ENCODE assay signal across 26 mouse cellular contexts in genomic region chr7:117652637-117653036, GRCm38 (mm10).
DNase-seq lines count a peak whose midpoint lies in the region; ATAC-seq lines count a peak whose summit lies in the region.
"Had no signal": no experiment of that assay in that cellular context is flagged by ENCODE, and none has a peak within 500 bp of the region (broad histone marks: within the 10 kb centered on the region; RNA-seq: fewer than 3 reads in every experiment).

No protein-coding gene starts in this region.

- no peaks in the 10 kb centered on the region for H3K9me3 ChIP-seq in forebrain, embryonic 11.5 days (ENCODE audit: control insufficient read depth, low read length)
- H3K9me3 ChIP-seq in forebrain, embryonic 13.5 days (replicated peaks): no peaks in the 10 kb centered on the region
- no peaks in the 10 kb centered on the region for H3K9me3 ChIP-seq in neural tube, embryonic 11.5 days (ENCODE audit: control insufficient read depth, low read length)
- H3K9me3 ChIP-seq: embryonic facial prominence, embryonic 10.5 days; embryonic facial prominence, embryonic 12.5 days; forebrain, embryonic 12.5 days; forebrain, embryonic 15.5 days had no signal

- peaks cover 3% of the 10 kb centered on the region; the same call in 1 of the 2 replicates for H3K36me3 ChIP-seq in forebrain, embryonic 11.5 days (ENCODE audit: control insufficient read depth, insufficient read depth, low read length)
- peaks cover 29% of the 10 kb centered on the region for H3K36me3 ChIP-seq in forebrain, embryonic 13.5 days (ENCODE audit: poor library complexity, severe bottlenecking)
- no peaks in the 10 kb centered on the region for H3K36me3 ChIP-seq in neural tube, embryonic 11.5 days (ENCODE audit: control insufficient read depth, insufficient read depth, low read length)
- H3K36me3 ChIP-seq: embryonic facial prominence, embryonic 12.5 days; forebrain, embryonic 15.5 days; G1E had no signal

- peak; percentile 9 for DNase-seq in embryo, embryonic 10 days (ENCODE audit: low spot score)
- no peak for DNase-seq in embryo, embryonic 9.5 days (ENCODE audit: extremely low spot score)
- peak; percentile 18 for DNase-seq in forebrain, embryonic 11.5 days (ENCODE audit: low spot score)
- DNase-seq in neural tube, embryonic 11.5 days (ENCODE audit: low spot score): peak; percentile 10
- DNase-seq in neural tube, embryonic 10.5 days (ENCODE audit: extremely low spot score, low spot score): no peak
- peak; percentile 31 for DNase-seq in mesoderm, embryonic 11.5 days (ENCODE audit: low read depth, low spot score)
- DNase-seq: adrenal gland, adult 8-10 months; adrenal gland, postnatal 14 days; adrenal gland, postnatal 36 days; B cell, adult 2 months; cerebellum, adult 11-12 months; cerebellum, adult 2 months; cerebellum, adult 9-10 months; cerebellum, postnatal 10 days; cerebellum, postnatal 25 days; forebrain, postnatal 0 days had no signal

- no peaks in the 10 kb centered on the region for H3K27me3 ChIP-seq in forebrain, embryonic 11.5 days (ENCODE audit: control insufficient read depth, insufficient read depth, low read length)
- H3K27me3 ChIP-seq in forebrain, embryonic 13.5 days: no peaks in the 10 kb centered on the region
- H3K27me3 ChIP-seq in neural tube, embryonic 11.5 days (ENCODE audit: control insufficient read depth, insufficient read depth, low read length): no peaks in the 10 kb centered on the region; the same call in 1 of the 2 replicates
- H3K27me3 ChIP-seq: CH12.LX; embryonic facial prominence, embryonic 12.5 days; forebrain, embryonic 12.5 days; forebrain, embryonic 15.5 days; Patski had no signal

- no peak overlapping the region for H3K4me2 ChIP-seq in forebrain, embryonic 11.5 days (ENCODE audit: low read depth, low read length, severe bottlenecking)
- H3K4me2 ChIP-seq in forebrain, embryonic 13.5 days: no peak overlapping the region
- H3K4me2 ChIP-seq in neural tube, embryonic 11.5 days (ENCODE audit: low read depth): no peak overlapping the region
- H3K4me2 ChIP-seq: embryonic facial prominence, embryonic 12.5 days; forebrain, embryonic 12.5 days; forebrain, embryonic 15.5 days had no signal

- H3K4me1 ChIP-seq in forebrain, embryonic 11.5 days (replicated peaks; ENCODE audit: control insufficient read depth, insufficient read depth, low read length): no peaks in the 10 kb centered on the region
- no peaks in the 10 kb centered on the region for H3K4me1 ChIP-seq in forebrain, embryonic 13.5 days
- no peaks in the 10 kb centered on the region for H3K4me1 ChIP-seq in neural tube, embryonic 11.5 days (ENCODE audit: control insufficient read depth, insufficient read depth, low read length)
- H3K4me1 ChIP-seq: embryonic facial prominence, embryonic 10.5 days; embryonic facial prominence, embryonic 12.5 days; forebrain, embryonic 12.5 days; forebrain, embryonic 15.5 days had no signal

- ATAC-seq in forebrain, embryonic 11.5 days (replicated peaks; ENCODE audit: low FRiP score): no peak
- no peak for ATAC-seq in forebrain, embryonic 13.5 days
- no peak for ATAC-seq in neural tube, embryonic 11.5 days (ENCODE audit: insufficient read depth, low FRiP score, low TSS enrichment)
- ATAC-seq: activated CD4-positive, CD25-positive, alpha-beta regulatory T cell, adult 4 months; CD4-positive, CD25-positive, alpha-beta regulatory T cell, adult 4 months; forebrain, embryonic 15.5 days; forebrain, postnatal 0 days; Patski had no signal

- H3K9ac ChIP-seq in forebrain, embryonic 11.5 days (ENCODE audit: low read length): no peak overlapping the region
- H3K9ac ChIP-seq in forebrain, embryonic 13.5 days: no peak overlapping the region
- H3K9ac ChIP-seq in neural tube, embryonic 11.5 days (ENCODE audit: low read length): no peak overlapping the region
- H3K9ac ChIP-seq: embryonic facial prominence, embryonic 12.5 days; forebrain, embryonic 12.5 days; forebrain, embryonic 15.5 days; forebrain, postnatal 0 days had no signal

- 92% methylated on average over 1 of the region's 1 CpGs for WGBS in forebrain, embryonic 11.5 days
- WGBS in forebrain, embryonic 13.5 days: 77% methylated on average over 1 of the region's 1 CpGs
- 35% methylated on average over 1 of the region's 1 CpGs for WGBS in neural tube, embryonic 11.5 days

- H3K4me3 ChIP-seq in forebrain, embryonic 11.5 days (ENCODE audit: low read depth, low read length): no peak overlapping the region
- no peak overlapping the region for H3K4me3 ChIP-seq in forebrain, embryonic 13.5 days
- H3K4me3 ChIP-seq in neural tube, embryonic 11.5 days (ENCODE audit: low read depth, low read length): no peak overlapping the region
- H3K4me3 ChIP-seq: embryonic facial prominence, embryonic 10.5 days; embryonic facial prominence, embryonic 12.5 days; forebrain, embryonic 12.5 days; forebrain, embryonic 15.5 days had no signal

- H3K27ac ChIP-seq in forebrain, embryonic 11.5 days (ENCODE audit: low read depth, low read length): no peak overlapping the region
- H3K27ac ChIP-seq in forebrain, embryonic 13.5 days: no peak overlapping the region
- H3K27ac ChIP-seq in neural tube, embryonic 11.5 days (ENCODE audit: low read depth, low read length): no peak overlapping the region
- H3K27ac ChIP-seq: embryonic facial prominence, embryonic 10.5 days; embryonic facial prominence, embryonic 12.5 days; forebrain, embryonic 12.5 days; forebrain, embryonic 15.5 days had no signal

Comparison
In these comparisons a context has a peak if more than half of its experiments do, and no peak if none do; other contexts are left out.
1. DNase-seq: peak in embryo, embryonic 10 days (single experiment), forebrain, embryonic 11.5 days (single experiment), neural tube, embryonic 11.5 days (single experiment) and mesoderm, embryonic 11.5 days (single experiment); none in embryo, embryonic 9.5 days (single experiment) and neural tube, embryonic 10.5 days (single experiment).